In genomic region chr15:98722854-98723253, GRCm38 (mm10) we compare ENCODE assay signal across 14 mouse cellular contexts. TPM values are rescaled to one million over a fixed set of nuclear protein-coding genes. Genes with fewer than 3 reads are reported as not detected.
DNase-seq lines count a peak whose midpoint lies in the region; ATAC-seq and TF ChIP-seq lines count a peak whose summit lies in the region.
"Had no signal": no experiment of that assay in that cellular context is flagged by ENCODE, and none has a peak within 500 bp of the region (broad histone marks: within the 10 kb centered on the region; RNA-seq: fewer than 3 reads in every experiment).

No protein-coding gene starts in this region.

- H3K27me3 ChIP-seq in heart, adult 2 months (ENCODE audit: control insufficient read depth, insufficient read depth, low read length), result no peaks in the 10 kb centered on the region; the same call in 1 of the 2 replicates
- H3K27me3 ChIP-seq in thymus, adult 2 months (ENCODE audit: control insufficient read depth, insufficient read depth, low read length), result peaks cover 2% of the 10 kb centered on the region
- H3K27me3 ChIP-seq in liver, embryonic 12.5 days (replicated peaks), result peaks cover 66% of the 10 kb centered on the region

- no peak overlapping the region for H3K4me3 ChIP-seq in heart, adult 2 months
- H3K4me3 ChIP-seq in thymus, adult 2 months (ENCODE audit: control insufficient read depth, insufficient read depth, low read length), result no peak overlapping the region
- no peak overlapping the region for H3K4me3 ChIP-seq in liver, embryonic 12.5 days
- H3K4me3 ChIP-seq: hindbrain, embryonic 15.5 days; left cerebral cortex, adult 2 months; neural tube, embryonic 13.5 days had no signal

- peak overlapping the region; percentile 40 for H3K9ac ChIP-seq in heart, adult 2 months (ENCODE audit: low read depth, low read length)
- no peak overlapping the region for H3K9ac ChIP-seq in liver, embryonic 12.5 days
- H3K9ac ChIP-seq: hindbrain, embryonic 15.5 days; neural tube, embryonic 13.5 days had no signal

- TF ChIP-seq CTCF in heart, adult 2 months (IDR thresholded peaks at IDR 0.05), result no peak
- no peak for TF ChIP-seq CTCF in thymus, adult 2 months (IDR thresholded peaks at IDR 0.05; ENCODE audit: borderline replicate concordance, control insufficient read depth, extremely low read depth, insufficient read depth, low read length, poor library complexity)

- H3K79me2 ChIP-seq in heart, adult 2 months (replicated peaks; ENCODE audit: control insufficient read depth, insufficient read depth, low read length), result no peaks in the 10 kb centered on the region

- no peaks in the 10 kb centered on the region for H3K4me1 ChIP-seq in heart, adult 2 months (ENCODE audit: control insufficient read depth, insufficient read depth, low read length)
- peaks cover 23% of the 10 kb centered on the region for H3K4me1 ChIP-seq in thymus, adult 2 months (replicated peaks; ENCODE audit: control insufficient read depth, insufficient read depth, low read length)
- H3K4me1 ChIP-seq in liver, embryonic 12.5 days, result peaks cover 33% of the 10 kb centered on the region

- no peak for TF ChIP-seq EP300 in heart, adult 2 months (IDR thresholded peaks at IDR 0.05; ENCODE audit: insufficient read depth, low read depth, low read length)

- no peak for TF ChIP-seq POLR2A in heart, adult 2 months (IDR thresholded peaks at IDR 0.05; ENCODE audit: insufficient read depth, low read depth, low read length)
- TF ChIP-seq POLR2A in thymus, adult 2 months (IDR thresholded peaks at IDR 0.05; ENCODE audit: control insufficient read depth, extremely low read depth, insufficient read depth, low read length, poor library complexity), result no peak

- H3K9me3 ChIP-seq in liver, embryonic 12.5 days (replicated peaks), result no peaks in the 10 kb centered on the region
- H3K9me3 ChIP-seq: hindbrain, embryonic 15.5 days; neural tube, embryonic 13.5 days had no signal

- peak overlapping the region; percentile 17 for H3K4me2 ChIP-seq in liver, embryonic 12.5 days
- H3K4me2 ChIP-seq: hindbrain, embryonic 15.5 days; neural tube, embryonic 13.5 days had no signal

- WGBS in heart, adult 2 months, result 39% methylated on average over 14 of the region's 14 CpGs
- 12% methylated on average over 14 of the region's 14 CpGs for WGBS in thymus, adult 2 months
- 26% methylated on average over 14 of the region's 14 CpGs for WGBS in liver, embryonic 12.5 days (ENCODE audit: insufficient replicate concordance)

- no peaks in the 10 kb centered on the region for H3K36me3 ChIP-seq in heart, adult 2 months (ENCODE audit: control insufficient read depth, insufficient read depth, low read length)
- no peaks in the 10 kb centered on the region for H3K36me3 ChIP-seq in thymus, adult 2 months (ENCODE audit: control insufficient read depth, insufficient read depth, low read length)
- H3K36me3 ChIP-seq in liver, embryonic 12.5 days, result no peaks in the 10 kb centered on the region
- H3K36me3 ChIP-seq: hindbrain, embryonic 15.5 days; neural tube, embryonic 13.5 days had no signal

- ATAC-seq in liver, embryonic 12.5 days, result no peak

- H3K27ac ChIP-seq in heart, adult 2 months, result no peak overlapping the region
- no peak overlapping the region for H3K27ac ChIP-seq in thymus, adult 2 months (ENCODE audit: control insufficient read depth, insufficient read depth, low read length)
- no peak overlapping the region for H3K27ac ChIP-seq in liver, embryonic 12.5 days
- H3K27ac ChIP-seq: hindbrain, embryonic 15.5 days; left cerebral cortex, adult 2 months; neural tube, embryonic 13.5 days had no signal

- DNase-seq in heart, adult 2 months, result peak in 1 of 2 experiments; percentile 32
- DNase-seq in heart, adult 11 months, result no peak
- DNase-seq in thymus, adult 2 months, result peak; percentile 27
- DNase-seq in thymus, adult 18-20 months, result no peak
- DNase-seq in adrenal gland, postnatal 4 days (ENCODE audit: low spot score in 2 of 2), result no peak
- no peak for DNase-seq in cerebellum, adult 11-12 months
- DNase-seq in left cerebral cortex, adult 9 months (ENCODE audit: low spot score in 2 of 2), result no peak
- DNase-seq: adrenal gland, adult 2 months; cerebellum, adult 9-11 months had no signal

- intact Hi-C loops in heart, adult 2 months (cut with DNase I), result no loop called here

RNA-seq across cellular contexts. Expression of gene Fkbp11, which starts 5.1 kb away (rescaled TPM):
- 1 to 10 TPM; 5.1 to 5.8 TPM for total RNA-seq in heart, adult 2 months (2021)
- polyA plus RNA-seq in heart, adult 2 months (2012; rRNA removed), result 3.2 and 4.8 TPM in 2 replicates
- polyA plus RNA-seq in thymus, adult 2 months (2012; rRNA removed), result 2.1 and 3.1 TPM in 2 replicates
- polyA plus RNA-seq in liver, embryonic 12.5 days (2016; fragmentation: Nextera tagmentation; extraction: Ambion mirVana), result 83.5 and 90.2 TPM in 2 replicates
- 10 to 100 TPM; 15.9 to 19.1 TPM for total RNA-seq in adrenal gland, postnatal 4 days (2021)

RNA-seq across cellular contexts. Expression of gene Ccdc65, which starts 14.8 kb away (rescaled TPM):
- total RNA-seq in heart, adult 2 months (2021), result under 1 TPM; 0.11 to 0.16 TPM
- 0.15 and 0.37 TPM in 2 replicates for polyA plus RNA-seq in heart, adult 2 months (2012; rRNA removed)
- polyA plus RNA-seq in thymus, adult 2 months (2012; rRNA removed), result 0.04 and 0.09 TPM in 2 replicates
- 0.06 TPM in 1 of 2 replicates, not detected in the other for polyA plus RNA-seq in liver, embryonic 12.5 days (2016; fragmentation: Nextera tagmentation; extraction: Ambion mirVana)
- total RNA-seq in adrenal gland, postnatal 4 days (2021), result under 1 TPM; 0.48 to 0.87 TPM
- polyA plus RNA-seq: spleen, adult 2 months had no signal

RNA-seq across cellular contexts. Expression of gene Arf3, which starts 40.2 kb away (rescaled TPM):
- 10 to 100 TPM; 18.9 to 20.0 TPM for total RNA-seq in heart, adult 2 months (2021)
- polyA plus RNA-seq in heart, adult 2 months (2012; rRNA removed), result 30.6 and 41.0 TPM in 2 replicates
- 165 and 182 TPM in 2 replicates for polyA plus RNA-seq in thymus, adult 2 months (2012; rRNA removed)
- polyA plus RNA-seq in liver, embryonic 12.5 days (2016; fragmentation: Nextera tagmentation; extraction: Ambion mirVana), result 22.4 TPM in 2 replicates
- 100 to 1,000 TPM; 124 to 135 TPM for total RNA-seq in adrenal gland, postnatal 4 days (2021)

RNA-seq across cellular contexts. Expression of gene Rnd1, which starts 45.6 kb away (rescaled TPM):
- total RNA-seq in heart, adult 2 months (2021), result 1 to 10 TPM; 1.1 to 1.3 TPM
- 2.6 and 3.3 TPM in 2 replicates for polyA plus RNA-seq in heart, adult 2 months (2012; rRNA removed)
- polyA plus RNA-seq in thymus, adult 2 months (2012; rRNA removed), result 2.6 and 2.8 TPM in 2 replicates
- 0.30 and 0.50 TPM in 2 replicates for polyA plus RNA-seq in liver, embryonic 12.5 days (2016; fragmentation: Nextera tagmentation; extraction: Ambion mirVana)
- total RNA-seq in adrenal gland, postnatal 4 days (2021), result 1 to 10 TPM; 1.1 to 1.9 TPM

RNA-seq across cellular contexts. Expression of gene Wnt10b, which starts 55.1 kb away (rescaled TPM):
- under 1 TPM; 0.20 to 0.29 TPM for total RNA-seq in heart, adult 2 months (2021)
- polyA plus RNA-seq in heart, adult 2 months (2012; rRNA removed), result 0.23 and 0.70 TPM in 2 replicates
- 3.4 and 3.9 TPM in 2 replicates for polyA plus RNA-seq in thymus, adult 2 months (2012; rRNA removed)
- polyA plus RNA-seq in liver, embryonic 12.5 days (2016; fragmentation: Nextera tagmentation; extraction: Ambion mirVana), result not detected in 2 replicates
- total RNA-seq in adrenal gland, postnatal 4 days (2021), result 1 to 10 TPM in 1 of 2 experiments, under 1 TPM in 1; 0.68 to 1.2 TPM
- polyA plus RNA-seq: hindbrain, embryonic 15.5 days; neural tube, embryonic 13.5 days had no signal

Comparison
In these comparisons a context has a peak if more than half of its experiments do, and no peak if none do; other contexts are left out.
1. RNA of gene Fkbp11, which starts 5.1 kb away (polyA plus RNA-seq): 83.5 to 90.2 TPM in liver, embryonic 12.5 days; 3.2 to 4.8 TPM in heart, adult 2 months and 2.1 to 3.1 TPM in thymus, adult 2 months; every median in the first group is over 10 times any median in the second.